Mouse (Mus musculus): ENCODE data around the gene Fam136a.

DNA sequence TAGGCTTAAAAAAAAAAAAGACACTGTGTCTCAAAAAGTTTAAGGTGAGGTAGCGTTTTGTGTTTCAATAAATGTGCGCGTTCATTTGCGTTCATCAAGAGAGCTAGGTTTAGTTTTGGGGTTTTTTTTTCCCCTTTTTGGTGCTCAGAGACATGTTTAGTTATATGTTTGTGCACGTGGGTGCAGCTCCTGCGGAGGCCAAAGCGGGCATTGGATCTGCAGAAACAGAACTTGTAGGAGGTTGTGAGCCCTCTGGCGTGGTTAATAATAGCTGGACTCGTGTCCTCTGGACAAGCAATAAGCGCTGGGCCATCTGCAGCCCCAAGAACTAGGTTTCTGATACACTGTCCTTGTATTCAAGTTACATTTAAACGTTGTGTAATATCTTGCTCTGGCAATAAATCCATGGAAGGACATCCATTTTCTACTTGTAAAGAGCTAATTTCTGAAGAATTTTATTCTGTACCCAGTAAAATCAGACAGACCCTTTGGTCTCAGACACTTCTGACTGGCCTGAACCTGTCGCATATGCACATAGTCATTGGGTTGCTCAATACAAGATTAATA lies 6.6 kb downstream of the Fam136a start:
- TF ChIP-seq CTCF (IDR thresholded peaks at IDR 0.05; ENCODE audit: low read depth, low read length) (no peak), POLR2A (IDR thresholded peaks at IDR 0.05; ENCODE audit: extremely low read depth, insufficient read depth, low read length) (no peak)
